Mouse (Mus musculus): Measurements from ENCODE around the gene Fam20a. TPM values are rescaled to one million over a fixed set of nuclear protein-coding genes. Genes with fewer than 3 reads are reported as not detected.

The Fam20a gene
- total RNA-seq, 2 experiments from 2014 or later: 14.0 to 15.6 TPM

DNA sequence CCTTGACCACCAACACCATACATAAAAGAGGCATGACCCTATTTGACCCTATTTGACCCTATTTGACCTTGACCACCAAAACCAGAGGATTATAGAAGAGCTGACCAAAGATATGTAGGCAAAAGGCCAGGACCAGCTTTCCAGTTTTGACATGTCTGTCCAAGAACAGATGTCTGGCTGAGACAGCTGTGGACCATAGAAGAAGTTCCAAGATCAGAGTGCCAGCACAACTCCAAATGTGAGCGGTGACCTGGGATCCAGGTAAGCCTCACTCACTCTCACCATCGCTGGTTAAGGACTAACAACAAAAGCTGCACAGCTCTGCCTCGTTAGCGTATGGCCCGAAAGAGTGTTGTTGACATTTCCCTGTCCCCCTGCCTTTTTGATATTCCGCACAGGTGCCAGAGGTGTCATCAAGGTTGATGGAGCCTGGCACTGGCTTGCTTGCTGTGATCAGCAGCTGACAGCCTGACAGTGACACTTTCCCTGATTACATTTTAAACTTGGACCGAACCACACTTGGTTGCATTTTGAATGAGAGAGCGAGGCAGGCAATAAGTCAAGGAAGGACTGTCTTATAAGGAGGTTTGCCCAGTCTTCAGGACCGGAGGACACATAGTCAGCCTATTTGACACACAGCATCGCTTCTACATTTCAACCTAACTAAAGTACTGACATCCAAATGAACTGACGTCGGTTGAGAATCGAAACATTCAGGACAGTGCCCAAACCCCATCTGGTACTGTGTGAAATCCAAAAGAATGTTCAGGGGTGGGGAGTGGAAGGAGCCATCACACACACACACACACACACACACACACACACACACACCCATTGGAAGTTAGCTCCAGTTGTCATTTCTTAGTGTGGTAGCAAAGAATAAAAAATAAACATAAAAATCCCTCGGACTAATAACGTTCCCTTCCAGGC, 3.8 kb downstream of the Fam20a start:
- DNase-seq (ENCODE audit: low spot score in 2 of 2): no peak
- intact Hi-C loops (cut with DNase I): no loop called here

DNA sequence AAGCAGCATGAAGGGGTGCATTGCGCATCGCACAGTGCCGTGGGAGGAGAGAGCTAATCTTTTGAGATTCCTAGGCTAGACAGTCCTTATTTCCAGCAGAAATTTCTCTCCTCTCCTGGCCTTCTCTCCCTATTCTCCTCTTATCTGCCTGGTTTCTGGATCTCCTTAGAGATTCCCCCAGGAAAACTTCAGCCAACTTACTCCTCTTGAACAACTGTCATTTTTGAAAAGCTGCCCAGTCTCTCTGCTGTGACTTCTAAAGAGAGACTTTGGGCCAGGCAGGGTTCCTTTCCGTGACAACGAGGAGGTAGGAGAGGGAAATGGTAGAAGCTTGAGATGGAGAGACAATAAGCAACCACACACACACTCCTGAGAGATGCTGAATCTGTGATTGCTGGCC, 4.6 kb downstream of the Fam20a start:
- peak; percentile 60 to 73 for DNase-seq (ENCODE audit: low spot score in 2 of 2)
- intact Hi-C loops (cut with DNase I): no loop called here

DNA sequence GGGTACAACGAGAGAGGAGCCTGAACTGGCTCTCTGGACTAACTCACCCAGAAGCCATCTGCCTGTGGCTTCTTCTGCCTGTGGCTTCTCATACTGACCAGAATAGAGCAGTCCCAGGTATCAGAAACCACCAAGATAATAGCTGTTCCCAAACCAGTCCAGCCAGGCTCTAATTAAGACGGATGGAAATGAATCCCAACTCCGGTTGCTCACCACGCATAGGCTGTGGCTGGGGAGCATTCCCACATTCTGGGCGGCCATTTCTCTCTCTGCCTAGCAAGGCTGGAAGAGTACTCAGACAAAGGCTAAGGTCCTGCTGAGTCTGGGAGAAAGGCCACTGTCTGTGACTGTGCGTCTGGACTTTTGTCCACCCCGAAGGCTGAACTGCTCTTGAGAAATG, 5.1 kb downstream of the Fam20a start:
- peak in 1 of 2 experiments; percentile 34 for DNase-seq (ENCODE audit: low spot score in 2 of 2)
- intact Hi-C loops (cut with DNase I): no loop called here

DNA sequence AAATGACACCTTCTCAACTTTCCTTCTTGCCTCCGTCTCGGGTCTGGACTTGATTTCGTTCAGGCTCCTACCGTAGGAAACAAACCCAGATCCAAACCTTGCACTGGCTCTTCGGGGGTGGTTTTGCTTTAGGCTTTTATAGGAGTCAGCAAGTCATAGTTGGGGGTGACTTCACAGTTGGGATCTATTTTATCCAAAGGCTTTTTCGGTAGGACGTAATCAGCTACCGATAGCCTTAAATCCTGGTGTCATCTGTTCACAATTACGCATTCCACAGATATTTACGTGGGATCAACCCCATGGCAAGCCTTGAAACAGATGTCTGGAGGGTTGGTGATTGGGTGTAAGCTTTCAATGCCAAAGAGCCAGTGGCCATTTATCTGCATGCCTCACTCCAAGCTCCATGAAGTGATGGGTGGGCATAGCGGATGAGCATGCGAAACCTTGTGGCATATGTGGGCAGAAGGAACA, 6.7 kb downstream of the Fam20a start:
- no peak for DNase-seq (ENCODE audit: low spot score in 2 of 2)
- intact Hi-C loops (cut with DNase I): no loop called here

DNA sequence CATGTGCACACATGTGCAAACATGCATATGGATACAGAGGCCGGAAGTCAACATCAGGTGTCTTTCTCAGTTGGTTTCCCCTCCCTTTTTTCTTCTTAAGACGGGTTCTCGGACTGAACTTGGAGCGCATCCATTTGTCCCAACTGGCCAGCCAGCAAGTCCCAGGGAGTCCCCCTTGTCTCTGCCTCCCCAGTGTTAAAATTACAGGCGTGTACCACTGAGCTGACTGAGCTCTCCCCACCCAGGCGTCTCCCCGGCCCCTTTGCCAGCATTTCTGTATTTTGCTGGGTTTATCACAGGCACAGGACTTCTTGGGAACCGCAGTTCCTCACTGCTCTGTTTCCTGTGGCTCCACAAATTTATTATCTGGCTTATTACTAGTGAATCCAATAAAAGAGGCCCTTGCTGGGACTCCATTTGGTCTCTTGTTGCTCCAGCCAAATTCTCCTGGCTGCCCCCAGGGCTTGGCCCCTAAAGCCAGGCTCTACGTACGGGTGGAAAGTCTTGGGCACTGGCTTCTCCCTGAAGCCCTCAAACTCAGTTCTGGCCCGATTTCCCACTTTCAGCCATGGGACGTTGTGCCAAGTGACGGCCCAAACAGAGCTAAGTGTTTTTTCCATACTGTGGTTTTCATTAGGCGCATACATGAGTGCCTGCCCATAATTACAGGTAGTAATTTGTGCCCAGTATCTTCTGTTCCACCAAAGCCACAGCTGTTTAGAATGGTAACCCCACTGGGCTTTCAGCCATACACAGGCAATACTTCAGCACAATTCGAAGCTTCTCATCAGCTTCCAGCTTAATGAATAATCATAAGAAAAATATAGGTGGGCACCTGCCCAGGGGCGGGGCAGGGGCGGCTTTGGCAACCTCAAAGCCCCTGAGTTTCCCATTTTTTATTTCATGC, 7.5 kb downstream of the Fam20a start:
- DNase-seq (ENCODE audit: low spot score in 2 of 2): no peak
- intact Hi-C loops (cut with DNase I): no loop called here

DNA sequence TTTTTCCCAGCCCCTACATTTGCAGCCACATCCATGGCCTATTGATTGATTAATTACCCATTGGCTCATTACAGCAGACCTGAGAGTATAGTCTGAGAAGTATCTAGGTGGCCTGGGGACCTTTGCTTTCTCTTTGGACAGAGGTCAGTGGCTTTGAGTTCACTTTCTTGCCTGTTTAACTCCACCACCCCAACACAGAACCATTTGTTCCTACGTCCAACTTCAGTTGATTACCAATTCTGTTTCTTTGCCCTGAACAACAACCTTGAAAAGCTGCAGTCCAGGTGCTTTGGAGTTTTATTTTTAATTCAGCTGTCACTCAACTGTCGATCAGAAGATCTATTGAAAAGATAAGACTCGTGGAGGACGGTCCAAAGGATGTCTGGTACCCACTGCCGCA, 12.6 kb downstream of the Fam20a start:
- intact Hi-C loops (cut with DNase I): no loop called here
- DNase-seq (ENCODE audit: low spot score in 2 of 2): no peak

DNA sequence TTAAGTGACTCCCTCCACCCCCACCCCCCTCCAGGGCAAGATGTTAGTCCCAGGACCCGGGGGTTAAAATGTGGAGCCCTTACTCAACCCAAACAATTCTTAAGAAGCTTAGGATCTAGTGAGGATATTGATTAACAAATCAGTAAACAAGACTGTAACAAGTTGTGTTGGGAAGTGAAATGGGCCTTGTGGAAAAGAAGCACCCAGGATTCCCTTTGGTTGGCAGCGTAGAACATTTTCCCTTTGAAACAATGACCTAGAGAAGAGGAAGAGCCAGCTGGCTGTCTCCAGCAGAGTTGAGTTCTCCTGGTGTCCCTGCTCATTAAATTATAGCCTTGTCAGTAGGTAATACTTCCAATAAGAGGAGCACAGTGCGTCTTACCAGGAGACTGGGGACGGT, 13.3 kb downstream of the Fam20a start:
- intact Hi-C loops (cut with DNase I): no loop called here

DNA sequence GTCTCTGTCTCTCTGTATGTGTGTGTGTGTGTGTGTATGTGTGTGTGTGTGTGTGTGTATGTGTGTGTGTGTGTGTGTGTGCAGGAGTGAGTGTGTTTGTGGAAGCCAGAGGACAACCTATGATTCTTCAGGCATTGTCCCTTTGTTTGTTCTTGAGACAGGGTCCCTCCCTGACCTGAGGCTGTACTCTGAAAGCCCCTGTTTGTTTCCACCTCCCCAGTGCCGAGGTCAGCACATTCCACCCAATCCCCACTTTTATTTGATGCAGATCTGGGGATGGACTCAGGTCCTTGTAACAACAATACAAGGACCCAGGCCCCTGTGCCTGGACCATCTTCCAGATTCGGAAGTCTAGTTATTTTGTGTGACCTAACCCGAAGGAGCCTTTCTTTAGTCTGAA, 14.6 kb downstream of the Fam20a start:
- intact Hi-C loops (cut with DNase I): no loop called here
- no peak for DNase-seq (ENCODE audit: low spot score in 2 of 2)

More for the DNA sequence above, 13.3 kb downstream of the Fam20a start:
- no peak for DNase-seq (ENCODE audit: low spot score in 2 of 2)

DNA sequence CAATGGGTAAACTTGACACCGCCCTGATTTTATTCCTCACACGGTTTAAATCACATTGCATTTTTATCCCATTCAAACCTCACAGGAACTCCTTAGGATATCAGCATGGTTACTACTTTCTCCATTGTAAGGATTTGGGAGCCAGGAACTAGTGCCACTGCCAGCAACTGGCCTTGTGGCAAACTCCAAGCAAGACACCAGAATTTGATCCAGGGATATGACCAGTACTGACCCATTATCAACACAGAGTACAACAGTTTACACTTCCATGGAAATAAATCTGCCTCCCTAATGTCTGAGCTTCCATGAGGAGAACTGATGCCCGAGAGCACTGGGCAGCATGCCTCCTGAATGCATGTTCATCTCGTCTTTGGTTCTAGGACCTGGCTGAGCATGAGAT, 15.5 kb downstream of the Fam20a start:
- DNase-seq (ENCODE audit: low spot score in 2 of 2): no peak
- intact Hi-C loops (cut with DNase I): no loop called here

DNA sequence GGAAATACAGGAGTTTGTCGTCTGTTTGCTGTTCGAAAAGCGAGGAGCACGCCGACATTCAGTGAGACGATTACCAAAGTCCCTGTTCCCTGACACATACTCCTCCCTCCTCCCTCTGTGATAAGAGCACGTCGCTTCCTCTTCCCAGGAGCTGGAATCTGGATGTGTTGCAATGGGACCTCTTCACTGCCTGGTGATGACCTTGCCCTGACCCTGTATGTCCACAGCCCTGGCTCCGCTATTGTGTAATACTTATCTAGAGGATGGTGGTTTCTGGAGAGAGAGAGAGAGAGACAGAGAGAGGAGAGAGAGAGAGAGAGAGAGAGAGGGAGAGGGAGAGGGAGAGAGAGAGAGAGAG, 16.0 kb downstream of the Fam20a start:
- no peak for DNase-seq (ENCODE audit: low spot score in 2 of 2)
- intact Hi-C loops (cut with DNase I): no loop called here

DNA sequence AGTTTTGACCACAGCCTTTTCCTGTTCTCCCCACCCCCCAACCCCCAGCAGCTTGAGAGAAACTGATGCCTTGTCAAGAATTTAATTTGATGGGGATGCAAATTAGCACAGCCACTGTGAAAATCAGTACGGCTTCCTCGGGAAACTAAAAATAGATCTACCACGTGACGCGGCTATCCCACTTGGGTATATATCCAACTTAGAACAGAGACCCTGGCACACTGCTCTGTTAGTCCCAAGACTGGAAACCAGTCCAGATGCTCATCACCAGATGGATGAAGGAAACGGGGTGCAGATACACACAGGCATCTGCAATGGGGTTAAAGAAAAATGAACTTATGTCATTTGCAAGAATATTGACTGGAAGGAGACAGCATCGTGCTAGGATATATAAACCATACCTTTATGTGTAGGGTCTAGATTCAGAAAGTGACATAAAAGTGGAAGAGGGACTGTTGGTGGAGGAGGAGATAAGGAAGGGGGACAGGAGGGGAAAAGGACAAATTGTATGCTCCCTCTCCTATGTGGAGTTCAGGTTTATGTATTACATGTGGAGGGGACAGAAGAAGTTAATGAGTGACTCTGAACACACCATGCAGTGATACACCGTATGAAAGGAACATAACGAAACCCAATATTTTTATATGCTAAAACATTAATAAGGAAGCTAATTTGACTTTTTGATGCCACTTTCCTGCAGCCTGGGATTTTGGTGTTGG, 16.6 kb downstream of the Fam20a start:
- no peak for DNase-seq (ENCODE audit: low spot score in 2 of 2)
- intact Hi-C loops (cut with DNase I): no loop called here

DNA sequence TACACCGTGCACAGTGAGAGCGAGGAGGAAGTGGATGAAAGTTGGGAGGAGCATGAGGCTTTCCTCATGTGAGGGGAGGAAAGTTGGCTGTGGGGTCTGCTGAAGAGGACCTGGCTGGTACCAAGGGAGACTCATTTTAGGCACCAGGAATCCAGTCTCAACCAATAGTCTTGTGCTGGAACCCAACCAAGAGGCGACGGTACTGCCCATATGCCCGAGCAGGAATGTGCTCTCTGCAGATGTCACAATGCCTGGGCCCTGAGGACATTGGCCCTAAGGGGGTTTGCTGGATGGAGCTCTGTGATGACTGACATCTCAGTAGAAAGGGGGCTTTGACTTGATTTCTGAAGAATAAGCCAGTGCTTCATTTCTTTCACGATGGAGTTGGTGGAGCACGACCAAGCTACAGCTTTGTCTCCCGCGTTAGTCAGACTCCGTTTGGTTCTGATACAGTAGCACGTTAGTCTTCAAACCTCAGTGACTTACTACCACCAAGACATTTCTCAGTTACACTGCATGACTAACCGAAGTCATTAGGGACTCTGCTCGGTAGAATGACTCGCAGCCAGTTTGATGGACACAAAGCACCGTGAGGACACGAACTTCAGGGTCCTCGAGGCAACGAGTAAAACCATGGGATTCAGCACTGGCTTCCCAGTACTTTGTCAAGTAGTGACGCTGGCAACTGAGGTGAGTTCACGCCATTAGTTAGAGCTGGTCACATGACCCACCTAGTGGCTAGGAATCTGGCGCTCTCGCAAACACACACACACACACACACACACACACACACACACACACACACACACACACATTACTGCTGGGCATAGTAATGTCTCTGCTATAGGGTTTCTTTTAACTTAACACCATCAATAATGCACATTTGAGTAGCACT, 17.5 kb downstream of the Fam20a start:
- no peak for DNase-seq (ENCODE audit: low spot score in 2 of 2)
- intact Hi-C loops (cut with DNase I): no loop called here

DNA sequence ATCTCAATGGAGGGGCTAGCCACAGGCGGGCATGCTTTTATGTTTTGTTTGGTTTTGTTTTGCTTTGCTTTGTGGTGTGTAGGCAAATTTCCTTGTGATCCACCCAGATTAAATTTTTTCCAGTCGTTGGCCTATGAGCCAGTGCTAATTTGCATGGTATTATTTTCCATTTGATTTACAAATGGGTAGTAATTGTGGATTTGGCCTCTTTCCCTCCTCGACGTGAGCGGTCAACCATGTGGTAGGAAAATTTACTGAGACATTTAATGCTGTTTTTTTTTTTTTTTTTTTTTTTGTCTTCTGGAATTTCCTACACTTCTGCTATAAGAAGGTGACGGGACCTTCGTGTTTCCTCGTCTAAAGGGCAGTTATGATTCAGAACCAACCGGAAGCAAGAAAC, 18.2 kb downstream of the Fam20a start:
- intact Hi-C loops (cut with DNase I): no loop called here
- no peak for DNase-seq (ENCODE audit: low spot score in 2 of 2)

DNA sequence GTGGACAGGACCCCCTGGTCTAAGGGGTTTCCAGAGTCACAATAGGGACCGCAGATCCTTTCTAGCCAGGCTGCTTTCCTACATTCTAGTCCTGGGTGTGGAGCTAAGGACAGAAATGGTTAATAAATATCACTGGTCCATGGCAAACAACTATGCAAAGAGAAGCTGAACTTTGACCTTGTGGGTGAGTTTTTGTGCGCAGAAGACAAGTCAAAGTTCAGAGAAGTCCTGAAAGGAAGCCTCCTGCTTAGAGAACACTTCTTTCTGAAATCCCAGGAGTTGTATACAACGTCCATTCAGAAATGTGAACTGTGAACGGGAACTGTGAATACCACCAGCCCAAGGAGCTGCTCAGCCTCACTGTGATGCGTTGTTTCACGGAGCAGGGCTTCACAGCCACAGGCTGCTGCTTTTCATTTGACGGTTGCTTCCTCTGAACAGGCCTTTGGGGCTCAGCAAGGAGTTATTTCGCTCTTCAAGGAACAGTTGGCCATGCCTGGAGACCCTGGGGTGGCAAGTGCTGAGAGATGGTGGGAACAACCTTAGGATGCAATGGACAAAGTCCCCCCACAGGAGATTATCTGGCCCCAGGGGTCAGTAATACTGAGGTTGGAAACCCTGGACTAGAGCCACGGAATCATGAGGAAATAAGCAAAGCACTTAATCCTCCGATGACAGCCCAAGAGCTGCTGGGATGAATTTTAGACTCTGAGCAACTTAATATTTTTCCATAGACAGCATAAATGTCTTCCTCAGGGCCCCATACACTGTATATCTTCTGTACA, 19.9 kb downstream of the Fam20a start:
- DNase-seq (ENCODE audit: low spot score in 2 of 2): no peak
- intact Hi-C loops (cut with DNase I): no loop called here

DNA sequence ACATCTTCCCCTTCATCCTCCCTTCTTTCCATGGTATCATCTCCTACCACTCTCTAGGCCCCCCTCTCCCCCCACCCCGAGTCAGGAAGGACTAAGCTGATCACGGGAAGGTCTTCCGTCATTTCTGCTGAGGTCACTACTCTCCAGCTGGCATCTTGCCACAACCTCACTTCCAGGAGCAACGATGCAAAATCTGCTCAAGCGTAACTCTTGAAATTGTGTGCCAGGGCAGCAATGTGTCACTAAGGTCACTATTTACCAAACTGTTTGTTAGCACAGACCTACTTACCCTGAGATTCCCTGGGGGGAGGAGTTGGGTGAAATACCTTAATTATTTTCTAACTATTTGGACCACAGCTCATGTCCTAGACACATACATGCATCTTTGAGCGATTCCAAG, 21.3 kb downstream of the Fam20a start:
- intact Hi-C loops (cut with DNase I): no loop called here
- DNase-seq (ENCODE audit: low spot score in 2 of 2): no peak

DNA sequence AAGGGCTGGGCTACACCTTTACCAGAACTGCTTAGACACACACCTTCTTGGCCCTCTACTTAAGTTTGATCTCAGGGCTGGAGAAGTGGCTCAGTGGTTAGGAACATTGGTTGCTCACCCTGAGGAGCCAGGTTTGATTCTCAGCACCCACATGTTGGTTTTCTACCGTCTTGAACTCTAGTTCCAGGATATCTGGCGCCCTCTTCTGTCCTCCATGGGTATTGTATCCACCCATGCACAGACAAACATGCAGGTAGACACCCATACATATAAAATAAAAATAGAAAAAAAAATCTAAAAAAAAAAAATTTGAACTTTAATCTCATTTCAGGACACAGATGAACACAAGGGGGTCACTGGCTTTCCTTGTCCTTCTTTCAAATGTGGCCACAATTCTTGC, 22.3 kb downstream of the Fam20a start:
- no peak for DNase-seq (ENCODE audit: low spot score in 2 of 2)
- intact Hi-C loops (cut with DNase I): no loop called here

DNA sequence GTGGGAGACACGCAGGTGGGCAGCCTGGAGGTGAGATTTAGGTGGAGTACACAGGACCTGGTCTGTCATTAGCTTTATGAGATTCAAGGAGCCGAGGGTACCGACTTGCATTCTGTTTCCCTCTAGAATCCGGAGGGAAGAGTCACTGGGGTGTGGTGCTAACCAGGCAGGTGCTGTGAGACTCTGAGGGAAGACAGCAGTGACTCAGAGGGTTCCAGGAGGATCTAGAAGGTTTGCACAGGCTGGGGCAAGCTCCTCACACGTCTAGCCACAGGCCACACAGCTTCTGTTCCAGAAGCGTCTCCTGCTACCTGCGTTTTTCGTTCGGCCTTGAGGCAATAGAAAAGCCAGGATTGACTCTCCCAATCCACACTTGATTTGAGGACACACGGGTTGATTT, 23.3 kb downstream of the Fam20a start:
- intact Hi-C loops (cut with DNase I): no loop called here
- DNase-seq (ENCODE audit: low spot score in 2 of 2): no peak

DNA sequence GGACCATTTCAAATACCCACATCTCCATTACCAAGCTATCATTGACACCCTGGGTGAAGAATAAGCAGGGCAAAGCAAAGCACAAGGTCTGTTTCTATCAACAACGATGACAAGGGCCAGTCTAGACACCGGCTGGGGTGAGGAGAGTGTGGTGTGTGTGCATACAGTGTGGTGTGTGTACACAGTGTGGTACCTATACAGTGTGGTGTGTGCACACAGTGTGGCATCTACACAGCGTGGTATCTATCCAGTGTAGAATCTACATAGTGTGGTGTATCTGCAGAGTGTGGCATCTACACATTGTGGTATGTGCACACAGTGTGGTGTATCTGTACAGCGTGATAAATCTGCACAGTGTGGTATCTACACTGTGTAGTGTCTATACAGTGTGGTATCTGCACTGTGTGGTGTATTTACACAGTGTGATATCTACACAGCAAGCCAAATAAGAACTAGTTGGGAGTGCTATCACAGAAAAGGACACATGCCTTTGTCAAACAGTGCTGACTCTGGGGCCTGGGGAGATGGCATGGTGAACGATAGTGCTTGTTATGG, 24.9 kb downstream of the Fam20a start:
- intact Hi-C loops (cut with DNase I): no loop called here
- DNase-seq (ENCODE audit: low spot score in 2 of 2): no peak

All from left cerebral cortex, postnatal 36 days (tissue).